Mouse (Mus musculus): Measurements from ENCODE around the gene Igsf3. TPM values are rescaled to one million over a fixed set of nuclear protein-coding genes. Genes with fewer than 3 reads are reported as not detected.

The Igsf3 gene
- total RNA-seq (2021): 1 to 10 TPM; 2.9 to 3.7 TPM
- long read RNA-seq, experiment 1, partial matches to known transcripts: 1 of 3 reads
- long read RNA-seq, experiment 1, other reads (novel, unspliced or antisense): 2 of 3 reads
- long read RNA-seq, experiment 2, partial matches to known transcripts: 0 of 1 reads
- long read RNA-seq, experiment 2, other reads (novel, unspliced or antisense): 1 of 1 reads

GRCm38 (mm10) chr3:101376538-101377247 lies at the start of gene Igsf3:
Igsf3 (plus strand) TSS chr3:101377083.
- peak; percentile 74 for DNase-seq (ENCODE audit: low spot score)

- DNase-seq (ENCODE audit: low spot score): no peak
Observed at GRCm38 (mm10) chr3:101327248-101327647, 49.6 kb upstream of the Igsf3 start.

- no peak for DNase-seq (ENCODE audit: low spot score)
Observed at GRCm38 (mm10) chr3:101328617-101329016, 48.3 kb upstream of the Igsf3 start.

- no peak for DNase-seq (ENCODE audit: low spot score)
Observed at GRCm38 (mm10) chr3:101343199-101343924, 33.5 kb upstream of the Igsf3 start.

GRCm38 (mm10) chr3:101344246-101344645 lies 32.6 kb upstream of the Igsf3 start:
- no peak for DNase-seq (ENCODE audit: low spot score)

GRCm38 (mm10) chr3:101345299-101345698 lies 31.6 kb upstream of the Igsf3 start:
- no peak for DNase-seq (ENCODE audit: low spot score)

GRCm38 (mm10) chr3:101346806-101347205 lies 30.1 kb upstream of the Igsf3 start:
- DNase-seq (ENCODE audit: low spot score): no peak

GRCm38 (mm10) chr3:101348501-101349161 lies 28.3 kb upstream of the Igsf3 start:
- DNase-seq (ENCODE audit: low spot score): no peak

GRCm38 (mm10) chr3:101349542-101350307 lies 27.2 kb upstream of the Igsf3 start:
- DNase-seq (ENCODE audit: low spot score): no peak

- DNase-seq (ENCODE audit: low spot score): no peak
Observed at GRCm38 (mm10) chr3:101350406-101350805, 26.5 kb upstream of the Igsf3 start.

- peak; percentile 42 for DNase-seq (ENCODE audit: low spot score)
Observed at GRCm38 (mm10) chr3:101354490-101354889, 22.4 kb upstream of the Igsf3 start.

- DNase-seq (ENCODE audit: low spot score): no peak
Observed at GRCm38 (mm10) chr3:101355702-101356101, 21.2 kb upstream of the Igsf3 start.

GRCm38 (mm10) chr3:101356583-101357553 lies 20.0 kb upstream of the Igsf3 start:
- DNase-seq (ENCODE audit: low spot score): no peak

GRCm38 (mm10) chr3:101360832-101361231 lies 16.1 kb upstream of the Igsf3 start:
- no peak for DNase-seq (ENCODE audit: low spot score)

GRCm38 (mm10) chr3:101362391-101362790 lies 14.5 kb upstream of the Igsf3 start:
- no peak for DNase-seq (ENCODE audit: low spot score)

- DNase-seq (ENCODE audit: low spot score): peak; percentile 49
Observed at GRCm38 (mm10) chr3:101363574-101363973, 13.3 kb upstream of the Igsf3 start.

GRCm38 (mm10) chr3:101365081-101365612 lies 11.7 kb upstream of the Igsf3 start:
- DNase-seq (ENCODE audit: low spot score): no peak

GRCm38 (mm10) chr3:101365911-101366310 lies 11.0 kb upstream of the Igsf3 start:
- DNase-seq (ENCODE audit: low spot score): no peak

- no peak for DNase-seq (ENCODE audit: low spot score)
Observed at GRCm38 (mm10) chr3:101367372-101367771, 9.5 kb upstream of the Igsf3 start.
